Mouse (Mus musculus): Measurements from ENCODE around the gene Rere. TPM values are rescaled to one million over a fixed set of nuclear protein-coding genes. Genes with fewer than 3 reads are reported as not detected.

Rere gene
- polyA plus RNA-seq, 2 experiments: 28.5 to 43.3 TPM

GRCm38 (mm10) chr4:150302726-150303125, 21.3 kb downstream of the Rere start:
- no peak overlapping the region for H3K27ac ChIP-seq (replicated peaks; ENCODE audit: low read depth, low read length)
- H3K9me3 ChIP-seq (ENCODE audit: control insufficient read depth, low read length): no peaks in the 10 kb centered on the region
- H3K4me3 ChIP-seq (replicated peaks; ENCODE audit: low read length): no peak overlapping the region
- no peak for TF ChIP-seq POLR2A (IDR thresholded peaks at IDR 0.05; ENCODE audit: borderline replicate concordance, extremely low read depth, insufficient read depth, insufficient read length)
- H3K4me2 ChIP-seq (replicated peaks; ENCODE audit: low read depth, low read length, severe bottlenecking): no peak overlapping the region
- peaks cover 3% of the 10 kb centered on the region for H3K4me1 ChIP-seq (ENCODE audit: control insufficient read depth, insufficient read depth, low read length)
- no peaks in the 10 kb centered on the region for H3K27me3 ChIP-seq (ENCODE audit: control insufficient read depth, insufficient read depth, low read length)
- H3K36me3 ChIP-seq (ENCODE audit: control insufficient read depth, insufficient read depth, low read length): no peaks in the 10 kb centered on the region
- H3K9ac ChIP-seq (ENCODE audit: low read depth, low read length, severe bottlenecking): no peak overlapping the region
- DNase-seq (ENCODE audit: low spot score): no peak
- no peak for ATAC-seq (ENCODE audit: low FRiP score, low read depth)
- 90% methylated on average over 8 of the region's 8 CpGs for WGBS

- Histone ChIP-seq H3K9me3 (ENCODE audit: control insufficient read depth, low read length) (no peaks in the 10 kb centered on the region), H3K36me3 (ENCODE audit: control insufficient read depth, insufficient read depth, low read length) (no peaks in the 10 kb centered on the region), H3K4me1 (ENCODE audit: control insufficient read depth, insufficient read depth, low read length) (peaks cover 3% of the 10 kb centered on the region; the same call in 1 of the 2 replicates), H3K9ac (ENCODE audit: low read depth, low read length, severe bottlenecking) (no peak overlapping the region), H3K27ac (replicated peaks; ENCODE audit: low read depth, low read length) (no peak overlapping the region), H3K4me2 (replicated peaks; ENCODE audit: low read depth, low read length, severe bottlenecking) (no peak overlapping the region), H3K4me3 (replicated peaks; ENCODE audit: low read length) (no peak overlapping the region), H3K27me3 (ENCODE audit: control insufficient read depth, insufficient read depth, low read length) (no peaks in the 10 kb centered on the region)
- no peak for DNase-seq (ENCODE audit: low spot score)
- 53% methylated on average over 2 of the region's 2 CpGs for WGBS
- ATAC-seq (ENCODE audit: low FRiP score, low read depth): no peak
- no peak for TF ChIP-seq POLR2A (IDR thresholded peaks at IDR 0.05; ENCODE audit: borderline replicate concordance, extremely low read depth, insufficient read depth, insufficient read length)
These were observed 25.3 kb downstream of the Rere start for GRCm38 (mm10) chr4:150306701-150307100.

GRCm38 (mm10) chr4:150307226-150307625, 25.8 kb downstream of the Rere start:
- H3K4me3 ChIP-seq (replicated peaks; ENCODE audit: low read length): no peak overlapping the region
- no peaks in the 10 kb centered on the region for H3K9me3 ChIP-seq (ENCODE audit: control insufficient read depth, low read length)
- TF ChIP-seq POLR2A (IDR thresholded peaks at IDR 0.05; ENCODE audit: borderline replicate concordance, extremely low read depth, insufficient read depth, insufficient read length): no peak
- no peaks in the 10 kb centered on the region for H3K36me3 ChIP-seq (ENCODE audit: control insufficient read depth, insufficient read depth, low read length)
- 92% methylated on average over 1 of the region's 1 CpGs for WGBS
- ATAC-seq (ENCODE audit: low FRiP score, low read depth): no peak
- H3K27me3 ChIP-seq (ENCODE audit: control insufficient read depth, insufficient read depth, low read length): no peaks in the 10 kb centered on the region
- DNase-seq (ENCODE audit: low spot score): no peak
- no peak overlapping the region for H3K27ac ChIP-seq (replicated peaks; ENCODE audit: low read depth, low read length)
- H3K4me2 ChIP-seq (replicated peaks; ENCODE audit: low read depth, low read length, severe bottlenecking): no peak overlapping the region
- H3K4me1 ChIP-seq (ENCODE audit: control insufficient read depth, insufficient read depth, low read length): peaks cover 3% of the 10 kb centered on the region; the same call in 1 of the 2 replicates
- no peak overlapping the region for H3K9ac ChIP-seq (ENCODE audit: low read depth, low read length, severe bottlenecking)

GRCm38 (mm10) chr4:150311431-150311830, 30.0 kb downstream of the Rere start:
- no peaks in the 10 kb centered on the region; the same call in 1 of the 2 replicates for H3K4me1 ChIP-seq (ENCODE audit: control insufficient read depth, insufficient read depth, low read length)
- H3K9ac ChIP-seq (ENCODE audit: low read depth, low read length, severe bottlenecking): no peak overlapping the region
- no peaks in the 10 kb centered on the region for H3K9me3 ChIP-seq (ENCODE audit: control insufficient read depth, low read length)
- H3K27ac ChIP-seq (replicated peaks; ENCODE audit: low read depth, low read length): no peak overlapping the region
- H3K36me3 ChIP-seq (ENCODE audit: control insufficient read depth, insufficient read depth, low read length): no peaks in the 10 kb centered on the region
- no peak overlapping the region for H3K4me2 ChIP-seq (replicated peaks; ENCODE audit: low read depth, low read length, severe bottlenecking)
- no peak for TF ChIP-seq POLR2A (IDR thresholded peaks at IDR 0.05; ENCODE audit: borderline replicate concordance, extremely low read depth, insufficient read depth, insufficient read length)
- H3K4me3 ChIP-seq (replicated peaks; ENCODE audit: low read length): no peak overlapping the region
- ATAC-seq (ENCODE audit: low FRiP score, low read depth) (no peak), DNase-seq (ENCODE audit: low spot score) (no peak)
- WGBS: 81% methylated on average over 2 of the region's 2 CpGs
- no peaks in the 10 kb centered on the region for H3K27me3 ChIP-seq (ENCODE audit: control insufficient read depth, insufficient read depth, low read length)

GRCm38 (mm10) chr4:150312646-150313045, 31.2 kb downstream of the Rere start:
- no peaks in the 10 kb centered on the region for H3K27me3 ChIP-seq (ENCODE audit: control insufficient read depth, insufficient read depth, low read length)
- no peak overlapping the region for H3K4me2 ChIP-seq (replicated peaks; ENCODE audit: low read depth, low read length, severe bottlenecking)
- no peaks in the 10 kb centered on the region for H3K9me3 ChIP-seq (ENCODE audit: control insufficient read depth, low read length)
- WGBS: 69% methylated on average over 2 of the region's 2 CpGs
- no peak for DNase-seq (ENCODE audit: low spot score)
- ATAC-seq (ENCODE audit: low FRiP score, low read depth): no peak
- H3K27ac ChIP-seq (replicated peaks; ENCODE audit: low read depth, low read length): no peak overlapping the region
- H3K9ac ChIP-seq (ENCODE audit: low read depth, low read length, severe bottlenecking): no peak overlapping the region
- H3K36me3 ChIP-seq (ENCODE audit: control insufficient read depth, insufficient read depth, low read length): no peaks in the 10 kb centered on the region
- H3K4me1 ChIP-seq (ENCODE audit: control insufficient read depth, insufficient read depth, low read length): no peaks in the 10 kb centered on the region
- no peak for TF ChIP-seq POLR2A (IDR thresholded peaks at IDR 0.05; ENCODE audit: borderline replicate concordance, extremely low read depth, insufficient read depth, insufficient read length)
- H3K4me3 ChIP-seq (replicated peaks; ENCODE audit: low read length): no peak overlapping the region

GRCm38 (mm10) chr4:150315301-150315700, 33.9 kb downstream of the Rere start:
- no peak overlapping the region for H3K4me3 ChIP-seq (replicated peaks; ENCODE audit: low read length)
- TF ChIP-seq POLR2A (IDR thresholded peaks at IDR 0.05; ENCODE audit: borderline replicate concordance, extremely low read depth, insufficient read depth, insufficient read length): no peak
- no peaks in the 10 kb centered on the region for H3K36me3 ChIP-seq (ENCODE audit: control insufficient read depth, insufficient read depth, low read length)
- H3K27ac ChIP-seq (replicated peaks; ENCODE audit: low read depth, low read length): no peak overlapping the region
- 95% methylated on average over 19 of the region's 19 CpGs for WGBS
- DNase-seq (ENCODE audit: low spot score): no peak
- H3K9ac ChIP-seq (ENCODE audit: low read depth, low read length, severe bottlenecking): no peak overlapping the region
- H3K4me1 ChIP-seq (ENCODE audit: control insufficient read depth, insufficient read depth, low read length): no peaks in the 10 kb centered on the region
- no peak for ATAC-seq (ENCODE audit: low FRiP score, low read depth)
- no peaks in the 10 kb centered on the region for H3K27me3 ChIP-seq (ENCODE audit: control insufficient read depth, insufficient read depth, low read length)
- no peak overlapping the region for H3K4me2 ChIP-seq (replicated peaks; ENCODE audit: low read depth, low read length, severe bottlenecking)
- no peaks in the 10 kb centered on the region for H3K9me3 ChIP-seq (ENCODE audit: control insufficient read depth, low read length)
